Mouse (Mus musculus): ENCODE data around the gene Slc9a3r1. TPM values are rescaled to one million over a fixed set of nuclear protein-coding genes. Genes with fewer than 3 reads are reported as not detected.

Slc9a3r1 gene
- total and polyA plus RNA-seq, 2 experiments from 2014 or later, result 53.3 to 65.4 TPM

DNA sequence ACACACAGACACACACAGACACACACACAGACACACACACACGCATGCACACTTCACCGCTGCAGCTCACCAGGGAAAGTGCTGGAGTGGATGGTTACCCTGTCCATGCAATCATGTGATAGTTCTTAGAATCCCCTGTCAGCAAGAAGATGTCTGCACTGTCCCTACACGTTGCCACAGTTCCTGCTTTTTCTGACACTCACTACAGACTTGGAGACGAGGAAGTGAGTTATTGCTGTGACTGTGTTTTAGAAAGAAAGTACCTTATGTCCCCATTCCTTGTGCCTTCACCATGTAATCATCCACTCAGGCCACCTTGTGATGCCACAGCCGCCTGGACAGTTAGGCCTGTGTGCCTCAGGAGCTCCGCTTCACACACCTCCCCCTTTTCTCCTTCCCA is 26.2 kb downstream of the Slc9a3r1 start:
- Histone ChIP-seq H3K27ac (ENCODE audit: low read depth, low read length) (no peak overlapping the region), H3K4me3 (ENCODE audit: low read depth, low read length) (no peak overlapping the region), H3K36me3 (ENCODE audit: insufficient read depth, low read length) (peaks cover 4% of the 10 kb centered on the region; the same call in 1 of the 2 replicates), H3K9me3 (ENCODE audit: low read length) (no peaks in the 10 kb centered on the region), H3K9ac (replicated peaks; ENCODE audit: low read length, poor library complexity, severe bottlenecking) (no peak overlapping the region), H3K4me2 (ENCODE audit: low read depth, low read length, poor library complexity, severe bottlenecking) (no peak overlapping the region), H3K4me1 (ENCODE audit: insufficient read depth, low read length) (0 out of 2 replicates have a peak, but pooled peaks cover 5% of the 10 kb centered on the region), H3K27me3 (ENCODE audit: insufficient read depth, low read length) (no peaks in the 10 kb centered on the region)
- ATAC-seq (ENCODE audit: low FRiP score), result no peak
- no peak for TF ChIP-seq CTCF (IDR thresholded peaks at IDR 0.05)
- DNase-seq (ENCODE audit: low spot score), result no peak
- 92% methylated on average over 6 of the region's 6 CpGs for WGBS

DNA sequence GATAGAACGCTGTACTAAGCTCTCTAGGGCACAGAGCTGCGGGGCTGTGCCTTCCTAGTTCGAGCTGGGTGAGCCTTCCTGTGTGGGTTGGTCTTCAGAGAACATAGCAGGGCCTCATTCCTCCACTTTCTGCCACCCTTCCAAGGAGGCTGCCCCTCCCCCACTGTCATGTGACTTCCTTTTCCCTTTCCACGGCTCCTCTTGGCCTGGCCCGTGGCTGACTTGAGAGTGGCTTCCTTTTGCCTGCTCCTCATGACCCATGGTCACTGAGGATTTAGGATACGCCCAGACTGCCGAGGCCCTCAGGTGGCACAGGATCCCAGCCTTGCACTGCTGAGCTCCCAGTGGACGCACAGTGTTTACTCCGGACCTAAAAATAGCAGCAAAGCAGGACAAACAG is 29.0 kb downstream of the Slc9a3r1 start:
- DNase-seq (ENCODE audit: low spot score) (no peak), ATAC-seq (ENCODE audit: low FRiP score) (no peak)
- Histone ChIP-seq H3K9me3 (ENCODE audit: low read length) (no peaks in the 10 kb centered on the region), H3K4me3 (ENCODE audit: low read depth, low read length) (no peak overlapping the region), H3K4me2 (ENCODE audit: low read depth, low read length, poor library complexity, severe bottlenecking) (no peak overlapping the region), H3K9ac (replicated peaks; ENCODE audit: low read length, poor library complexity, severe bottlenecking) (no peak overlapping the region), H3K36me3 (ENCODE audit: insufficient read depth, low read length) (peaks cover 4% of the 10 kb centered on the region; the same call in 1 of the 2 replicates), H3K27me3 (ENCODE audit: insufficient read depth, low read length) (no peaks in the 10 kb centered on the region), H3K27ac (ENCODE audit: low read depth, low read length) (no peak overlapping the region), H3K4me1 (ENCODE audit: insufficient read depth, low read length) (0 out of 2 replicates have a peak, but pooled peaks cover 5% of the 10 kb centered on the region)
- 77% methylated on average over 9 of the region's 9 CpGs for WGBS
- no peak for TF ChIP-seq CTCF (IDR thresholded peaks at IDR 0.05)

GRCm38 (mm10) chr11:115194693-115195092 is 31.6 kb downstream of the Slc9a3r1 start:
- no peak overlapping the region for H3K9ac ChIP-seq (replicated peaks; ENCODE audit: low read length, poor library complexity, severe bottlenecking)
- no peaks in the 10 kb centered on the region for H3K27me3 ChIP-seq (ENCODE audit: insufficient read depth, low read length)
- peaks cover 9% of the 10 kb centered on the region for H3K36me3 ChIP-seq (ENCODE audit: insufficient read depth, low read length)
- no peak for TF ChIP-seq CTCF (IDR thresholded peaks at IDR 0.05)
- no peaks in the 10 kb centered on the region for H3K9me3 ChIP-seq (ENCODE audit: low read length)
- H3K27ac ChIP-seq (ENCODE audit: low read depth, low read length), result no peak overlapping the region
- no peak overlapping the region for H3K4me3 ChIP-seq (ENCODE audit: low read depth, low read length)
- WGBS, result 93% methylated on average over 6 of the region's 6 CpGs
- no peak for ATAC-seq (ENCODE audit: low FRiP score)
- no peak overlapping the region for H3K4me2 ChIP-seq (ENCODE audit: low read depth, low read length, poor library complexity, severe bottlenecking)
- no peak for DNase-seq (ENCODE audit: low spot score)
- no peaks in the 10 kb centered on the region for H3K4me1 ChIP-seq (ENCODE audit: insufficient read depth, low read length)

GRCm38 (mm10) chr11:115195933-115196332 is 32.8 kb downstream of the Slc9a3r1 start:
- Histone ChIP-seq H3K9ac (replicated peaks; ENCODE audit: low read length, poor library complexity, severe bottlenecking) (no peak overlapping the region), H3K4me1 (ENCODE audit: insufficient read depth, low read length) (no peaks in the 10 kb centered on the region), H3K36me3 (ENCODE audit: insufficient read depth, low read length) (peaks cover 17% of the 10 kb centered on the region), H3K4me2 (ENCODE audit: low read depth, low read length, poor library complexity, severe bottlenecking) (no peak overlapping the region), H3K27ac (ENCODE audit: low read depth, low read length) (no peak overlapping the region), H3K27me3 (ENCODE audit: insufficient read depth, low read length) (no peaks in the 10 kb centered on the region), H3K9me3 (ENCODE audit: low read length) (no peaks in the 10 kb centered on the region), H3K4me3 (ENCODE audit: low read depth, low read length) (no peak overlapping the region)
- 90% methylated on average over 5 of the region's 5 CpGs for WGBS
- DNase-seq (ENCODE audit: low spot score) (no peak), ATAC-seq (ENCODE audit: low FRiP score) (no peak)
- no peak for TF ChIP-seq CTCF (IDR thresholded peaks at IDR 0.05)

DNA sequence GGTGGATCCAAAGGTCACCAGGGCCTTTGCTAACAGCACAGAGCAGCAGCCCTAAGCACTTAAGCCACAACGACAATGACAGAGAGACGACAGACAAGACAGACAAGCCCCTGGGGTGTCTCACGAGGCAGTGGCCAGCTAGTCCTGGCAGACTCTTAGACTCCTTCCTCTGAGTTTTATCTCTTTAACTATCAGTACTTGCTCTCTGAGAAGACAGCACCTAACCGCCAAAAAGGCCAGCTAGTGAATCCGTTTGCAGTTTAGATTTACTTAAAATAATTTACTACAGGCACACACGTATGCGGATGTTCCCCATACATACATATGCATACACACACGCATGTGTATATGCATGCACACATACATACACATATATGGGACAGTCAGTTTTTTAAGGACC is 34.4 kb downstream of the Slc9a3r1 start:
- DNase-seq (ENCODE audit: low spot score), result no peak
- H3K27ac ChIP-seq (ENCODE audit: low read depth, low read length), result no peak overlapping the region
- no peak overlapping the region for H3K4me3 ChIP-seq (ENCODE audit: low read depth, low read length)
- no peak overlapping the region for H3K9ac ChIP-seq (replicated peaks; ENCODE audit: low read length, poor library complexity, severe bottlenecking)
- ATAC-seq (ENCODE audit: low FRiP score), result no peak
- TF ChIP-seq CTCF (IDR thresholded peaks at IDR 0.05), result no peak
- no peaks in the 10 kb centered on the region for H3K27me3 ChIP-seq (ENCODE audit: insufficient read depth, low read length)
- no peaks in the 10 kb centered on the region for H3K9me3 ChIP-seq (ENCODE audit: low read length)
- WGBS, result 74% methylated on average over 8 of the region's 8 CpGs
- peaks cover 23% of the 10 kb centered on the region for H3K36me3 ChIP-seq (ENCODE audit: insufficient read depth, low read length)
- H3K4me1 ChIP-seq (ENCODE audit: insufficient read depth, low read length), result no peaks in the 10 kb centered on the region
- H3K4me2 ChIP-seq (ENCODE audit: low read depth, low read length, poor library complexity, severe bottlenecking), result no peak overlapping the region

- Histone ChIP-seq H3K9ac (replicated peaks; ENCODE audit: low read length, poor library complexity, severe bottlenecking) (no peak overlapping the region), H3K9me3 (ENCODE audit: low read length) (no peaks in the 10 kb centered on the region), H3K27me3 (ENCODE audit: insufficient read depth, low read length) (no peaks in the 10 kb centered on the region), H3K4me2 (ENCODE audit: low read depth, low read length, poor library complexity, severe bottlenecking) (no peak overlapping the region), H3K4me1 (ENCODE audit: insufficient read depth, low read length) (no peaks in the 10 kb centered on the region), H3K4me3 (ENCODE audit: low read depth, low read length) (no peak overlapping the region), H3K36me3 (ENCODE audit: insufficient read depth, low read length) (peaks cover 23% of the 10 kb centered on the region), H3K27ac (ENCODE audit: low read depth, low read length) (no peak overlapping the region)
- TF ChIP-seq CTCF (IDR thresholded peaks at IDR 0.05), result no peak
- no peak for ATAC-seq (ENCODE audit: low FRiP score)
- WGBS, result 74% methylated on average over 12 of the region's 12 CpGs
- no peak for DNase-seq (ENCODE audit: low spot score)
These were observed 35.8 kb downstream of the Slc9a3r1 start for GRCm38 (mm10) chr11:115198932-115199384.

Measured in midbrain, postnatal 0 days (tissue).